Mouse (Mus musculus) C2C12 (cell line): ENCODE data around the gene Ganc. TPM values are rescaled to one million over a fixed set of nuclear protein-coding genes. Genes with fewer than 3 reads are reported as not detected.

Experiments used
- H3K27me3 ChIP-seq: one replicate; pipeline ENCODE4 v1.6.1; 2011; ENCODE audit not compliant: control insufficient read depth, insufficient read depth, insufficient read length
- H3K36me3 ChIP-seq: one replicate; pipeline ENCODE4 v1.6.1; 2011; ENCODE audit not compliant: control insufficient read depth, insufficient read depth
- H3K4me3 ChIP-seq: one replicate; pipeline ENCODE4 v1.5.1; 2011; ENCODE audit warnings: mild to moderate bottlenecking, control low read depth; ENCODE audit not compliant: poor library complexity, insufficient read depth, severe bottlenecking
- H3K79me2 ChIP-seq: one replicate; pipeline ENCODE4 v1.6.1; 2011; ENCODE audit not compliant: control insufficient read depth, insufficient read depth
- H3K79me3 ChIP-seq: one replicate; pipeline ENCODE4 v1.6.1; 2011; ENCODE audit warnings: low read depth, control low read depth
- H3ac ChIP-seq: one replicate; pipeline ENCODE3; 2011; ENCODE audit warnings: low read depth; ENCODE audit not compliant: control insufficient read depth, insufficient read length
- CEBPB ChIP-seq: IDR thresholded peaks from one replicate; pipeline ENCODE4 v1.6.1; 2011; ENCODE audit warnings: low read depth, mild to moderate bottlenecking, control low read depth, moderate library complexity
- CTCF ChIP-seq: IDR thresholded peaks from one replicate; pipeline ENCODE4 v1.5.1; 2011; ENCODE audit not compliant: control insufficient read depth, insufficient read depth, insufficient read length
- FOSL1 ChIP-seq: IDR thresholded peaks from one replicate; pipeline ENCODE4 v1.8.0; 2011; ENCODE audit warnings: mild to moderate bottlenecking, low read length; ENCODE audit not compliant: poor library complexity, insufficient read depth, severe bottlenecking
- MAX ChIP-seq: IDR thresholded peaks from one replicate; pipeline ENCODE4 v1.6.1; 2011; ENCODE audit warnings: mild to moderate bottlenecking, control low read depth
- MYOD1 ChIP-seq: IDR thresholded peaks from one replicate; pipeline ENCODE4 v1.6.1; 2011; ENCODE audit warnings: low read depth; ENCODE audit not compliant: control insufficient read depth, insufficient read length
- MYOG ChIP-seq: IDR thresholded peaks from one replicate; pipeline ENCODE4 v1.6.1; 2011; ENCODE audit not compliant: control insufficient read depth, insufficient read length; ENCODE audit errors: extremely low read depth
- USF1 ChIP-seq: IDR thresholded peaks from one replicate; pipeline ENCODE4 v1.6.1; 2011; ENCODE audit warnings: low read depth, mild to moderate bottlenecking, control low read depth, moderate library complexity
- polyA plus RNA-seq: library from polyadenylated mRNA; unstranded; fragments of >200 nt; fragmentation: generic; extraction: Trizol; gene quantifications from one replicate; pipeline ENCODE4 v1.2.1, GENCODE M21; 2012; ENCODE audit warnings: missing spikeins

The Ganc gene
- polyA plus RNA-seq, 1 experiment = 2.3 TPM

GRCm38 (mm10) chr2:120496511-120496910 is 92.8 kb downstream of the Ganc start:
- Histone ChIP-seq H3K79me3 (no peaks in the 10 kb centered on the region), H3K4me3 (no peak overlapping the region), H3ac (no peak overlapping the region), H3K27me3 (no peaks in the 10 kb centered on the region), H3K36me3 (no peaks in the 10 kb centered on the region), H3K79me2 (no peaks in the 10 kb centered on the region)
- TF ChIP-seq CTCF (no peak), USF1 (no peak), FOSL1 (no peak), MAX (no peak), MYOD1 (no peak)

- Histone ChIP-seq H3ac (no peak overlapping the region), H3K79me2 (no peaks in the 10 kb centered on the region)
Observed at GRCm38 (mm10) chr2:120499971-120500471, 96.3 kb downstream of the Ganc start.

GRCm38 (mm10) chr2:120501136-120501918 is 97.6 kb downstream of the Ganc start:
- H3K36me3 ChIP-seq = peaks cover 16% of the 10 kb centered on the region
- H3K27me3 ChIP-seq = no peaks in the 10 kb centered on the region
- no peak for TF ChIP-seq MYOG
- no peak for TF ChIP-seq CEBPB
- TF ChIP-seq MYOD1 = no peak
- no peak for TF ChIP-seq FOSL1
- no peak for TF ChIP-seq CTCF
- no peak for TF ChIP-seq USF1
- H3K4me3 ChIP-seq = no peak overlapping the region
- no peaks in the 10 kb centered on the region for H3K79me3 ChIP-seq
- H3ac ChIP-seq = no peak overlapping the region
- H3K79me2 ChIP-seq = no peaks in the 10 kb centered on the region

More at GRCm38 (mm10) chr2:120499971-120500471, 96.3 kb downstream of the Ganc start:
- Histone ChIP-seq H3K36me3 (peaks cover 6% of the 10 kb centered on the region), H3K79me3 (no peaks in the 10 kb centered on the region), H3K27me3 (no peaks in the 10 kb centered on the region), H3K4me3 (no peak overlapping the region)
- no peak for TF ChIP-seq MYOG
- no peak for TF ChIP-seq CTCF
- TF ChIP-seq CEBPB = no peak
- no peak for TF ChIP-seq FOSL1
- no peak for TF ChIP-seq MYOD1
- TF ChIP-seq MAX = no peak
- no peak for TF ChIP-seq USF1

GRCm38 (mm10) chr2:120501931-120502604 is 98.4 kb downstream of the Ganc start:
- H3K79me3 ChIP-seq = no peaks in the 10 kb centered on the region
- H3K36me3 ChIP-seq = peaks cover 19% of the 10 kb centered on the region
- no peaks in the 10 kb centered on the region for H3K79me2 ChIP-seq
- no peak overlapping the region for H3K4me3 ChIP-seq
- no peak overlapping the region for H3ac ChIP-seq
- no peaks in the 10 kb centered on the region for H3K27me3 ChIP-seq
- TF ChIP-seq CTCF (no peak), MYOG (no peak), CEBPB (no peak), USF1 (no peak), MYOD1 (no peak), MAX (no peak), FOSL1 (no peak)

- peaks cover 19% of the 10 kb centered on the region for H3K36me3 ChIP-seq
- no peak for TF ChIP-seq FOSL1
- H3ac ChIP-seq = no peak overlapping the region
- no peaks in the 10 kb centered on the region for H3K79me3 ChIP-seq
- H3K4me3 ChIP-seq = no peak overlapping the region
- H3K79me2 ChIP-seq = no peaks in the 10 kb centered on the region
- H3K27me3 ChIP-seq = no peaks in the 10 kb centered on the region
Observed at GRCm38 (mm10) chr2:120502605-120502990, 98.9 kb downstream of the Ganc start.

- TF ChIP-seq MAX (no peak), CTCF (no peak), MYOD1 (no peak)
- Histone ChIP-seq H3K36me3 (peaks cover 19% of the 10 kb centered on the region), H3K27me3 (no peaks in the 10 kb centered on the region), H3ac (no peak overlapping the region), H3K79me3 (no peaks in the 10 kb centered on the region), H3K79me2 (no peaks in the 10 kb centered on the region), H3K4me3 (no peak overlapping the region)
Observed at GRCm38 (mm10) chr2:120503094-120503493, 99.4 kb downstream of the Ganc start.
